Mouse (Mus musculus) lung, postnatal 10 days (tissue): ENCODE results near the gene 1700069L16Rik.
A peak's percentile ranks its signal among the peaks of the same experiment; 100 is the strongest.

ENCODE experiments used
- DNase-seq: peaks from one replicate; pipeline ENCODE4 v3.0.0; 2021

1700069L16Rik gene

GRCm38 (mm10) chr5:113732182-113732581 is 7.6 kb upstream of the 1700069L16Rik start:
- DNase-seq: peak; percentile 66

- DNase-seq: no peak
Observed at GRCm38 (mm10) chr5:113731174-113731573, 6.6 kb upstream of the 1700069L16Rik start.

GRCm38 (mm10) chr5:113730641-113731121 is 6.1 kb upstream of the 1700069L16Rik start:
- no peak for DNase-seq

- no peak for DNase-seq
Observed at GRCm38 (mm10) chr5:113728691-113729090, 4.1 kb upstream of the 1700069L16Rik start.

- no peak for DNase-seq
Observed at GRCm38 (mm10) chr5:113728011-113728410, 3.4 kb upstream of the 1700069L16Rik start.

GRCm38 (mm10) chr5:113727238-113727637 is 2.7 kb upstream of the 1700069L16Rik start:
- DNase-seq: no peak

- no peak for DNase-seq
Observed at GRCm38 (mm10) chr5:113726618-113727017, 2.0 kb upstream of the 1700069L16Rik start.

- no peak for DNase-seq
Observed at GRCm38 (mm10) chr5:113725417-113725816, 845 bp upstream of the 1700069L16Rik start.

GRCm38 (mm10) chr5:113723567-113724237 is 870 bp downstream of the 1700069L16Rik start:
- no peak for DNase-seq

- DNase-seq: no peak
Observed at GRCm38 (mm10) chr5:113722224-113723013, 2.2 kb downstream of the 1700069L16Rik start.

GRCm38 (mm10) chr5:113719221-113719661 is 5.3 kb downstream of the 1700069L16Rik start:
- DNase-seq: no peak

GRCm38 (mm10) chr5:113716581-113717388 is 7.8 kb downstream of the 1700069L16Rik start:
- DNase-seq: peak; percentile 74

- DNase-seq: no peak
Observed at GRCm38 (mm10) chr5:113712861-113713260, 11.7 kb downstream of the 1700069L16Rik start.

GRCm38 (mm10) chr5:113703803-113704585 is 20.6 kb downstream of the 1700069L16Rik start:
- no peak for DNase-seq

- no peak for DNase-seq
Observed at GRCm38 (mm10) chr5:113700388-113701023, 24.1 kb downstream of the 1700069L16Rik start.

GRCm38 (mm10) chr5:113694415-113694814 is 30.2 kb downstream of the 1700069L16Rik start:
- DNase-seq: no peak

GRCm38 (mm10) chr5:113694000-113694399 is 30.6 kb downstream of the 1700069L16Rik start:
- DNase-seq: no peak

- no peak for DNase-seq
Observed at GRCm38 (mm10) chr5:113693196-113693755, 31.3 kb downstream of the 1700069L16Rik start.

- DNase-seq: no peak
Observed at GRCm38 (mm10) chr5:113690866-113691265, 33.7 kb downstream of the 1700069L16Rik start.

GRCm38 (mm10) chr5:113690069-113690548 is 34.5 kb downstream of the 1700069L16Rik start:
- DNase-seq: no peak

- no peak for DNase-seq
Observed at GRCm38 (mm10) chr5:113687514-113687913, 37.1 kb downstream of the 1700069L16Rik start.
